Mouse (Mus musculus) CH12.LX (cell line): ENCODE results near the gene Gsdma2. TPM values are rescaled to one million over a fixed set of nuclear protein-coding genes. Genes with fewer than 3 reads are reported as not detected.

ENCODE experiments used
- DNase-seq: peaks from one replicate; pipeline ENCODE4 v3.0.0-alpha.2; 2013; ENCODE audit errors: extremely low read depth
- H3K27ac ChIP-seq: 2 replicates; pipeline ENCODE4 v1.5.1; 2012; ENCODE audit warnings: low read depth, mild to moderate bottlenecking, control low read depth, moderate library complexity; ENCODE audit not compliant: insufficient read depth
- H3K27me3 ChIP-seq: replicated peaks from 2 replicates; pipeline ENCODE3; 2012; ENCODE audit warnings: inconsistent platforms
- H3K36me3 ChIP-seq, 2 experiments: replicated peaks in 1 of 2; 2 replicates each; pipeline versions ENCODE3 to v1.6.1; 2012; ENCODE audit warnings: inconsistent platforms in 1 of 2, low read length in 1 of 2, mild to moderate bottlenecking in 1 of 2, mixed read lengths in 1 of 2, moderate library complexity in 1 of 2; ENCODE audit not compliant: control insufficient read depth in 1 of 2, insufficient read depth in 1 of 2
- H3K4me1 ChIP-seq, 2 experiments: 2 replicates each; pipeline ENCODE4 v1.6.1; 2012; ENCODE audit warnings: inconsistent platforms in 1 of 2, moderate library complexity in 1 of 2; ENCODE audit not compliant: insufficient read depth in 2 of 2, control insufficient read depth in 1 of 2
- H3K4me2 ChIP-seq: 2 replicates; pipeline ENCODE4 v1.6.1; 2012; ENCODE audit warnings: low read depth, mild to moderate bottlenecking, control low read depth; ENCODE audit not compliant: poor library complexity, insufficient read depth, severe bottlenecking
- H3K4me3 ChIP-seq, 3 experiments: fragments of 150-350 bp in 1 of 3; sonication (generic) in 1 of 3; replicated peaks in 1 of 3; 2 replicates each; pipeline versions ENCODE3 to v1.5.1; 2011 to 2012; ENCODE audit warnings: low read depth in 2 of 3, low read length in 2 of 3, mild to moderate bottlenecking in 2 of 3, moderate library complexity in 2 of 3, control low read depth in 1 of 3, improper control_type of control experiment in 1 of 3, inconsistent platforms in 1 of 3, mixed read lengths in 1 of 3; ENCODE audit not compliant: poor library complexity in 1 of 3
- H3K79me2 ChIP-seq: replicated peaks from 2 replicates; pipeline ENCODE4 v1.6.1; 2012; ENCODE audit warnings: mild to moderate bottlenecking, moderate library complexity; ENCODE audit not compliant: control insufficient read depth, poor library complexity, insufficient read depth, severe bottlenecking; ENCODE audit errors: extremely low read depth
- H3K9ac ChIP-seq: 2 replicates; pipeline ENCODE4 v1.6.1; 2012; ENCODE audit warnings: low read depth, mild to moderate bottlenecking, control low read depth, moderate library complexity; ENCODE audit not compliant: insufficient read depth
- H3K9me3 ChIP-seq: replicated peaks from 2 replicates; pipeline ENCODE3; 2012; ENCODE audit warnings: low read length, inconsistent platforms, mixed read lengths
- CHD1 ChIP-seq: IDR thresholded peaks from 2 replicates; pipeline ENCODE4 v1.6.1; 2012; ENCODE audit warnings: low read depth, low read length, improper control_type of control experiment, inconsistent platforms
- CTCF ChIP-seq, 2 experiments: IDR thresholded peaks in 1 of 2; conservative IDR thresholded peaks in 1 of 2; 2 replicates each; pipeline ENCODE4 v1.5.1; 2011 to 2012; ENCODE audit warnings: low read depth in 2 of 2, low read length in 2 of 2, improper control_type of control experiment in 1 of 2, inconsistent platforms in 1 of 2, mild to moderate bottlenecking in 1 of 2, moderate library complexity in 1 of 2
- E2F4 ChIP-seq: IDR thresholded peaks from 2 replicates; pipeline ENCODE4 v1.6.1; 2011; ENCODE audit warnings: low read depth, low read length, improper control_type of control experiment; ENCODE audit not compliant: insufficient replicate concordance
- EP300 ChIP-seq: IDR thresholded peaks from 2 replicates; pipeline ENCODE4 v1.6.1; 2011; ENCODE audit warnings: low read length, improper control_type of control experiment
- JUN ChIP-seq: IDR thresholded peaks from 2 replicates; pipeline ENCODE4 v1.6.1; 2011; ENCODE audit warnings: low read depth, mild to moderate bottlenecking, low read length, improper control_type of control experiment, moderate library complexity; ENCODE audit not compliant: insufficient read depth
- KAT2A ChIP-seq: IDR thresholded peaks from 2 replicates; pipeline ENCODE4 v1.6.1; 2012; ENCODE audit warnings: low read length, improper control_type of control experiment, inconsistent platforms; ENCODE audit not compliant: insufficient replicate concordance
- NRF1 ChIP-seq: IDR thresholded peaks from 2 replicates; pipeline ENCODE4 v1.6.1; 2014; ENCODE audit warnings: low read depth, mild to moderate bottlenecking, inconsistent platforms, low read length, improper control_type of control experiment, moderate library complexity
- SIN3A ChIP-seq: IDR thresholded peaks from 2 replicates; pipeline ENCODE4 v1.6.1; 2012; ENCODE audit warnings: low read length, improper control_type of control experiment, inconsistent platforms
- UBTF ChIP-seq: IDR thresholded peaks from 2 replicates; pipeline ENCODE4 v1.6.1; 2012; ENCODE audit warnings: low read depth, mild to moderate bottlenecking, inconsistent platforms, low read length, improper control_type of control experiment, moderate library complexity
- USF1 ChIP-seq: IDR thresholded peaks from 2 replicates; pipeline ENCODE4 v1.6.1; 2014; ENCODE audit warnings: low read depth, mild to moderate bottlenecking, inconsistent platforms, low read length, improper control_type of control experiment
- USF2 ChIP-seq: conservative IDR thresholded peaks from 2 replicates; pipeline ENCODE4 v1.6.1; 2011; ENCODE audit warnings: low read depth, low read length, improper control_type of control experiment
- ZNF384 ChIP-seq: IDR thresholded peaks from 2 replicates; pipeline ENCODE4 v1.6.1; 2012; ENCODE audit warnings: low read depth, low read length, improper control_type of control experiment, inconsistent platforms
- dilution Hi-C: fragments of 300-500 bp; cut with MboI; formaldehyde crosslinking; loops from 2 replicates; pipeline ENCODE4 v1.14.3; 2020; ENCODE audit warnings: low sequenced_read_pairs; ENCODE audit not compliant: extremely low pct_unique_long_range_greater_than_20kb, extremely low pct_ligation_motif_present
- in situ Hi-C: fragments of 300-500 bp; cut with MboI; formaldehyde crosslinking; loops from 3 replicates; pipeline ENCODE4 v1.14.3; 2019; ENCODE audit warnings: low sequenced_read_pairs, low pct_ligation_motif_present, low pct_unique_long_range_greater_than_20kb, mixed read lengths
- polyA plus RNA-seq: library from polyadenylated mRNA; unstranded; fragments of >175 nt; gene quantifications from 2 replicates; pipeline ENCODE4 v1.2.1, GENCODE M21; 2012; ENCODE audit warnings: low read depth; ENCODE audit not compliant: insufficient read length
- total RNA-seq, 2 experiments: library from RNA; depleted of rRNA; stranded (reverse); fragments of 300-350 nt in 1 of 2; fragments of >200 nt in 1 of 2; gene quantifications; 2 replicates each; pipeline ENCODE4 v1.2.3; 2012 to 2014

The Gsdma2 gene
- total and polyA plus RNA-seq, 3 experiments: not detected

DNA sequence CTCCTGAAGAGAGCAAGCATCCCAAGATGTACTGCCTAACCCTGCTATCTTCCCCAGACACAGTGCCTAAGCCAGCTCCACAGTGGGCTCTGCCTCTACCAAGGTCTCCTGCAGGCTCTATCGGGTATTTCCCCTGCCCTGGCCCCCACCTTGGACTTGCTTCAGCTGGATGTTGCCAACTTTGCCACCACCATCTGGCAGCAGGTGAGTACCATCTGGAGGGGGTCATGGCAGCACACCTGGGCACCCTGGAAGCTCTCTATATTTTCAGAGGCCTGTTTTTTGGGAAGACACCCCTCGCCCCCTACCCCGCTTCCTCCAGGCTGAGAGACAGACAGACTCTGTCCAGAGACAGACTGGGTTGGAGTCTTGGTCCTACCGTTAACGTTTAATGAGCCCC is 55.8 kb downstream of the Gsdma2 start:
- TF ChIP-seq JUN (no peak), USF2 (no peak), SIN3A (no peak), ZNF384 (no peak), CHD1 (no peak), USF1 (no peak), E2F4 (no peak), CTCF (conservative IDR thresholded peaks at IDR 0.05 in 1 of 2, IDR thresholded peaks at IDR 0.05 in 1 of 2; ENCODE audit: low read depth in 2 of 2, low read length in 2 of 2) (no peak)
- DNase-seq: no peak
- Histone ChIP-seq H3K9ac (no peak overlapping the region), H3K4me3 (no peak overlapping the region), H3K79me2 (no peaks in the 10 kb centered on the region), H3K27me3 (no peaks in the 10 kb centered on the region), H3K27ac (no peak overlapping the region), H3K9me3 (no peaks in the 10 kb centered on the region), H3K4me1 (peaks cover 8 to 12% of the 10 kb centered on the region in 2 experiments; a peak in 3 of 4 replicates), H3K36me3 (peaks cover 32 to 49% of the 10 kb centered on the region in 2 experiments), H3K4me2 (no peak overlapping the region)
- in situ Hi-C loops (no loop called here), dilution Hi-C loops (no loop called here)

GRCm38 (mm10) chr11:98705021-98705420 is 58.5 kb downstream of the Gsdma2 start:
- TF ChIP-seq KAT2A (no peak), ZNF384 (no peak), USF2 (no peak), EP300 (no peak), CTCF (conservative IDR thresholded peaks at IDR 0.05 in 1 of 2, IDR thresholded peaks at IDR 0.05 in 1 of 2; ENCODE audit: low read depth in 2 of 2, low read length in 2 of 2) (no peak), UBTF (no peak), NRF1 (no peak), USF1 (no peak)
- TF ChIP-seq, all 38 proteins: peak for 0
- dilution Hi-C loops (no loop called here), in situ Hi-C loops (no loop called here)
- H3K4me2 ChIP-seq: no peak overlapping the region
- no peak overlapping the region for H3K4me3 ChIP-seq
- peaks cover 13 to 23% of the 10 kb centered on the region in 2 experiments for H3K4me1 ChIP-seq
- H3K79me2 ChIP-seq: no peaks in the 10 kb centered on the region
- no peaks in the 10 kb centered on the region for H3K27me3 ChIP-seq
- no peak overlapping the region for H3K9ac ChIP-seq
- no peak for DNase-seq
- no peaks in the 10 kb centered on the region for H3K9me3 ChIP-seq
- H3K36me3 ChIP-seq: peaks cover 59 to 72% of the 10 kb centered on the region in 2 experiments
- no peak overlapping the region for H3K27ac ChIP-seq

Other genes with a start within 250 kb of the Gsdma2 start
- 6.9 and 7.1 TPM in 2 replicates for gene Pgap3, start 246.3 kb upstream of the Gsdma2 start, total RNA-seq (2012; rRNA removed)
- gene Pgap3, start 246.3 kb upstream of the Gsdma2 start, total RNA-seq (2014; rRNA removed): 2.4 and 3.3 TPM in 2 replicates
- gene Pgap3, start 246.3 kb upstream of the Gsdma2 start, polyA plus RNA-seq: 6.5 and 7.1 TPM in 2 replicates
- 0.08 and 0.17 TPM in 2 replicates for gene Erbb2, start 234.3 kb upstream of the Gsdma2 start, total RNA-seq (2012; rRNA removed)
- gene Erbb2, start 234.3 kb upstream of the Gsdma2 start, total RNA-seq (2014; rRNA removed): not detected in 2 replicates
- 0.06 TPM in 1 of 2 replicates, not detected in the other for gene Erbb2, start 234.3 kb upstream of the Gsdma2 start, polyA plus RNA-seq
- 129 and 136 TPM in 2 replicates for gene Mien1, start 207.8 kb upstream of the Gsdma2 start, total RNA-seq (2012; rRNA removed)
- gene Mien1, start 207.8 kb upstream of the Gsdma2 start, total RNA-seq (2014; rRNA removed): 80.3 and 84.7 TPM in 2 replicates
- gene Mien1, start 207.8 kb upstream of the Gsdma2 start, polyA plus RNA-seq: 94.6 and 109 TPM in 2 replicates
- 8.0 and 13.3 TPM in 2 replicates for gene Grb7, start 200.4 kb upstream of the Gsdma2 start, total RNA-seq (2012; rRNA removed)
- 3.0 and 4.5 TPM in 2 replicates for gene Grb7, start 200.4 kb upstream of the Gsdma2 start, total RNA-seq (2014; rRNA removed)
- 9.9 and 11.5 TPM in 2 replicates for gene Grb7, start 200.4 kb upstream of the Gsdma2 start, polyA plus RNA-seq
- gene Ikzf3, start 100.7 kb upstream of the Gsdma2 start, total RNA-seq (2012; rRNA removed): 110 and 124 TPM in 2 replicates
- 118 and 130 TPM in 2 replicates for gene Ikzf3, start 100.7 kb upstream of the Gsdma2 start, total RNA-seq (2014; rRNA removed)
- 238 and 243 TPM in 2 replicates for gene Ikzf3, start 100.7 kb upstream of the Gsdma2 start, polyA plus RNA-seq
- 3.1 and 3.9 TPM in 2 replicates for gene Zpbp2, start 95.7 kb upstream of the Gsdma2 start, total RNA-seq (2012; rRNA removed)
- 3.2 and 5.0 TPM in 2 replicates for gene Zpbp2, start 95.7 kb upstream of the Gsdma2 start, total RNA-seq (2014; rRNA removed)
- 3.0 and 3.7 TPM in 2 replicates for gene Zpbp2, start 95.7 kb upstream of the Gsdma2 start, polyA plus RNA-seq
- gene Ormdl3, start 59.4 kb upstream of the Gsdma2 start, total RNA-seq (2012; rRNA removed): 45.1 and 49.7 TPM in 2 replicates
- gene Ormdl3, start 59.4 kb upstream of the Gsdma2 start, total RNA-seq (2014; rRNA removed): 30.6 and 32.9 TPM in 2 replicates
- 32.5 and 34.9 TPM in 2 replicates for gene Ormdl3, start 59.4 kb upstream of the Gsdma2 start, polyA plus RNA-seq
- not detected in 2 replicates for gene Lrrc3c, start 48.5 kb upstream of the Gsdma2 start, total RNA-seq (2012; rRNA removed)
- not detected in 2 replicates for gene Lrrc3c, start 48.5 kb upstream of the Gsdma2 start, total RNA-seq (2014; rRNA removed)
- gene Lrrc3c, start 48.5 kb upstream of the Gsdma2 start, polyA plus RNA-seq: not detected in 2 replicates
- gene Gm12355, start 21.1 kb upstream of the Gsdma2 start, total RNA-seq (2012; rRNA removed): 1.8 and 2.0 TPM in 2 replicates
- 24.2 and 26.0 TPM in 2 replicates for gene Gm12355, start 21.1 kb upstream of the Gsdma2 start, total RNA-seq (2014; rRNA removed)
- 3.0 and 9.8 TPM in 2 replicates for gene Gm12355, start 21.1 kb upstream of the Gsdma2 start, polyA plus RNA-seq
- gene Gsdma3, start 20.4 kb upstream of the Gsdma2 start, total RNA-seq (2012; rRNA removed): not detected in 2 replicates
- gene Gsdma3, start 20.4 kb upstream of the Gsdma2 start, total RNA-seq (2014; rRNA removed): not detected in 2 replicates
- not detected in 2 replicates for gene Gsdma3, start 20.4 kb upstream of the Gsdma2 start, polyA plus RNA-seq
- not detected in 2 replicates for gene Gsdma, start 17.6 kb downstream of the Gsdma2 start, total RNA-seq (2012; rRNA removed)
- not detected in 2 replicates for gene Gsdma, start 17.6 kb downstream of the Gsdma2 start, total RNA-seq (2014; rRNA removed)
- 0.08 and 0.10 TPM in 2 replicates for gene Gsdma, start 17.6 kb downstream of the Gsdma2 start, polyA plus RNA-seq
- 291 and 337 TPM in 2 replicates for gene Psmd3, start 35.8 kb downstream of the Gsdma2 start, total RNA-seq (2012; rRNA removed)
- gene Psmd3, start 35.8 kb downstream of the Gsdma2 start, total RNA-seq (2014; rRNA removed): 163 and 166 TPM in 2 replicates
- gene Psmd3, start 35.8 kb downstream of the Gsdma2 start, polyA plus RNA-seq: 345 and 354 TPM in 2 replicates
- gene Csf3, start 54.5 kb downstream of the Gsdma2 start, total RNA-seq (2012; rRNA removed): not detected in 2 replicates
- gene Csf3, start 54.5 kb downstream of the Gsdma2 start, total RNA-seq (2014; rRNA removed): not detected in 2 replicates
- 0.21 and 0.29 TPM in 2 replicates for gene Csf3, start 54.5 kb downstream of the Gsdma2 start, polyA plus RNA-seq
- gene Med24, start 82.7 kb downstream of the Gsdma2 start, total RNA-seq (2012; rRNA removed): 47.7 and 48.6 TPM in 2 replicates
- gene Med24, start 82.7 kb downstream of the Gsdma2 start, total RNA-seq (2014; rRNA removed): 26.5 and 30.9 TPM in 2 replicates
- gene Med24, start 82.7 kb downstream of the Gsdma2 start, polyA plus RNA-seq: 64.2 and 78.8 TPM in 2 replicates
- gene Thra, start 93.9 kb downstream of the Gsdma2 start, total RNA-seq (2012; rRNA removed): 2.5 and 3.9 TPM in 2 replicates
- gene Thra, start 93.9 kb downstream of the Gsdma2 start, total RNA-seq (2014; rRNA removed): 0.81 and 1.1 TPM in 2 replicates
- gene Thra, start 93.9 kb downstream of the Gsdma2 start, polyA plus RNA-seq: 3.8 and 4.3 TPM in 2 replicates
- 0.21 and 0.25 TPM in 2 replicates for gene Nr1d1, start 128.6 kb downstream of the Gsdma2 start, total RNA-seq (2012; rRNA removed)
- 0.17 and 0.39 TPM in 2 replicates for gene Nr1d1, start 128.6 kb downstream of the Gsdma2 start, total RNA-seq (2014; rRNA removed)
- gene Nr1d1, start 128.6 kb downstream of the Gsdma2 start, polyA plus RNA-seq: 0.95 and 1.4 TPM in 2 replicates
- gene Msl1, start 148.8 kb downstream of the Gsdma2 start, total RNA-seq (2012; rRNA removed): 27.3 and 30.7 TPM in 2 replicates
- 25.9 and 26.4 TPM in 2 replicates for gene Msl1, start 148.8 kb downstream of the Gsdma2 start, total RNA-seq (2014; rRNA removed)
- gene Msl1, start 148.8 kb downstream of the Gsdma2 start, polyA plus RNA-seq: 57.1 and 58.1 TPM in 2 replicates
- 16.7 and 18.3 TPM in 2 replicates for gene Casc3, start 158.1 kb downstream of the Gsdma2 start, total RNA-seq (2012; rRNA removed)
- 14.4 and 14.7 TPM in 2 replicates for gene Casc3, start 158.1 kb downstream of the Gsdma2 start, total RNA-seq (2014; rRNA removed)
- 71.7 and 93.0 TPM in 2 replicates for gene Casc3, start 158.1 kb downstream of the Gsdma2 start, polyA plus RNA-seq
- 0.04 and 0.08 TPM in 2 replicates for gene Rapgefl1, start 190.0 kb downstream of the Gsdma2 start, total RNA-seq (2012; rRNA removed)
- 0.11 TPM in 1 of 2 replicates, not detected in the other for gene Rapgefl1, start 190.0 kb downstream of the Gsdma2 start, total RNA-seq (2014; rRNA removed)
- 0.25 and 0.29 TPM in 2 replicates for gene Rapgefl1, start 190.0 kb downstream of the Gsdma2 start, polyA plus RNA-seq
- gene Wipf2, start 216.9 kb downstream of the Gsdma2 start, total RNA-seq (2012; rRNA removed): 4.7 TPM in 2 replicates
- gene Wipf2, start 216.9 kb downstream of the Gsdma2 start, total RNA-seq (2014; rRNA removed): 1.9 and 2.1 TPM in 2 replicates
- 7.7 and 9.7 TPM in 2 replicates for gene Wipf2, start 216.9 kb downstream of the Gsdma2 start, polyA plus RNA-seq